Mouse (Mus musculus) lung, postnatal 4 days (tissue): ENCODE data around the gene Pole4.

ENCODE experiments used
- DNase-seq, 2 experiments: peaks; one replicate each; pipeline ENCODE4 v3.0.0; 2021

Gene Pole4

DNA sequence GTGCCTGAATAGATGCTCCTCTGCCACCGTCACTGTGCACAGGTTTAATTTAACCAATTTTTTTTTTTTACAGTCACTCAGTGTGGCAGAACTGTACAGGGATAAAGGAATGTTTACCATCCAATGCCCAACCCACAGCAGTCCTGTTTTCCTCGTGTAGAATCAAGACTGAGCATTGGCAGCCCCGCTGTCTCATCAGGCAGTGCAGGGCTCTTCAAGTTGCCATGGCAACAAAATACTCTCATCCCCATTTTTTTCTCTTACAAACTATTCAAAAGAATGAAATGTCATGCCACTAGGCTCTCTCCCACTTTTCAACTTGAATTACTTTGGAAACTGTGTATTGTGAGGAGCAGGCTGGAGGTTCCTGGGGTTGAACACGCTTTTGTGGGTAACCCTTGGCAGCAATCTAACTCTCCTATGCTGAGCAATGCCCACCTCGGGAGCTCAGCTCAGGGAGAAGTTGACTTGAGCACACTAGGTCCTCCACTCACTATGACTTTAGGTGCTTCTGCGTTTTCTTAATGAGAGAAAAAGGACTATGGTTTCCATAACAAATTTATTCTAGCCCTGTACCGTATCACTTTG lies 95.7 kb downstream of the Pole4 start:
- no peak for DNase-seq

- no peak for DNase-seq
Observed at GRCm38 (mm10) chr6:82608756-82609155, 96.4 kb downstream of the Pole4 start.

GRCm38 (mm10) chr6:82604791-82605190 lies 100.4 kb downstream of the Pole4 start:
- no peak for DNase-seq

DNA sequence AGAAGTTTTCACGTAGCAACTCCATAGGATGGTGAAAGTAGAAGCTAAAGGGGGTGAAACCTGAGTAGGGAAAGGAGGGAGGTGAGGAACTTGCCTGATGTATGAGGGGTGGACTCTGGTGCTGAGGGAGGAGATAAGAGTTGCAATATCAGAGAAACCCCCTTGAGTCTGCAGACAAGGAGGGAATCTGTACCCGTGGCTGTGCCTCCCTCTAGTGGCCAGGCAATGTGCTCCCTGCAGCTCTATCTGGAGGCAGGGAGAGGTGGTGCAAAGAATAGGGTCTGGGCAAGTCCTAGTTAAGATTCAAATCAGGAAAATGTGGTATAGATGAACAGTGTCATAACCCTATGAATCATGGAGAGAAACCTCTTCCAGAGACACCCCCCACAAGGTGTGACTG lies 101.5 kb downstream of the Pole4 start:
- peak; percentile 33 to 43 for DNase-seq

DNA sequence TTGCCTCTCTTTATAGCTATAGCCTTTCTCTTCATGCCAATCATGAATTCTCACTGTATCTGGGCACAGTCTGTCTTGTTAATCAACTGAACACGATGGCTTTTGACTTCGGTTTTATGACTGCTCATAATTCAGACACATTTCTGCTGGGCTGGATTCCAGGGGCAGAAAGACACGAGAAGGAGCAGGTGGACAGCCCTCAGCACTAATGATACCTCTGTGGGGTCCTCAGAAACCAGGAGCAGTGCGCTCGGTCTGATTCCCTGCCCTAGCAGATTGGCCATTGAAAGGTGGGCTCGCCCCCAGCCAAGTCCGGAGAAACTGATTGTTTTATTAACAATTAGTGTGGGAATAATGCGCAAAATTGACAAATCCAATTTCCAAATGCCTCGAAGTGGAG lies 101.9 kb downstream of the Pole4 start:
- no peak for DNase-seq

- no peak for DNase-seq
Observed at GRCm38 (mm10) chr6:82595461-82596090, 109.6 kb downstream of the Pole4 start.

DNA sequence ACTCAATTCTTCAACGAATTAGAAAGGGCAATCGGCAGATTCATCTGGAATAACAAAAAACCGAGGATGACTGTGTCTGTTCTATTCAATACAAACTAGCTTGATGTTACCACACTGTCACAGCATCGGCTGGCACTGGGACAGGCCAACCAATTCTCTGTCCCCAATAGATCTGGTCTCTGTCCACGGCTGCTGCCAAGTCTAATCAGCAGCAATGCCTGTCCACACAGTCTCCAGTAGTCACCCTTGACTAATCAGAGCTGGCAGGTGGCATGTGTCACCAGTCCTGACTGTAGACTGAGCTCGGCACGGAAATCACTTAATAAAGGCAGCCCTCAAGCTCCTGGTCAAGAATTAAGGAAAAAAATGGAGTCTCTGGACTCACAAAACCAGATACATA lies 115.8 kb downstream of the Pole4 start:
- no peak for DNase-seq

DNA sequence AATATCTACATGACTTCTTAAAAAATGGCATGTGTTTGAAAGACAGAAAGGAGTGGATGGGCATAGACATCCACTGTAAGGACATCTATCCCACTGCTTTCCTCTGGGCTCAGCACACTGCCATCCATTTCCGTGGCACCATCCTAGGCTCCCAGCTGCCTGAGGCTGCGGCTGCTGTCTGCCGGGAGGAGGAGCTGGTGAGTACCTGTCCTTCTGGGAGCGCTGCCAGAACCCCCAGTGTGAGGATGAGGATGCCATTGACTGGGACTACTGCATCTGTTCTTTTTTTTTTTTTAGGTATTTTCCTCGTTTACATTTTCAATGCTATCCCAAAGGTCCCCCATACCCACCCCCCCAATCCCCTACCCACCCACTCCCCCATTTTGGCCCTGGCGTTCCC lies 119.8 kb downstream of the Pole4 start:
- no peak for DNase-seq

GRCm38 (mm10) chr6:82575445-82575844 lies 129.7 kb downstream of the Pole4 start:
- no peak for DNase-seq
